Mouse (Mus musculus) large intestine, adult 2 months (tissue): ENCODE results near the gene Lmod2. TPM values are rescaled to one million over a fixed set of nuclear protein-coding genes. Genes with fewer than 3 reads are reported as not detected.

Experiments used
- DNase-seq: peaks from one replicate; pipeline ENCODE4 v3.0.0-alpha.2; 2012; ENCODE audit warnings: low read depth, low spot score
- WGBS: fragments of 180-500 bp; shearing (Covaris S2); methylation state at CpG from one replicate; pipeline ENCODE4 v1.1.7; 2018; 5-methylcytosine and 5-hydroxymethylcytosine counted together
- polyA plus RNA-seq: library from polyadenylated mRNA; depleted of rRNA; stranded (reverse); fragments of >200 nt; gene quantifications from 2 replicates; pipeline ENCODE4 v1.2.3, GENCODE M21; 2012

Lmod2 gene
- polyA plus RNA-seq, 1 experiment = not detected

- 84% methylated on average over 6 of the region's 6 CpGs for WGBS
- no peak for DNase-seq
Observed at GRCm38 (mm10) chr6:24600134-24600533, 2.6 kb downstream of the Lmod2 start.

GRCm38 (mm10) chr6:24600726-24601125 lies 3.2 kb downstream of the Lmod2 start:
- DNase-seq = no peak
- 76% methylated on average over 4 of the region's 4 CpGs for WGBS

GRCm38 (mm10) chr6:24601668-24602067 lies 4.1 kb downstream of the Lmod2 start:
- WGBS = 46% methylated on average over 1 of the region's 1 CpGs
- no peak for DNase-seq

GRCm38 (mm10) chr6:24602351-24602750 lies 4.8 kb downstream of the Lmod2 start:
- DNase-seq = no peak
- 81% methylated on average over 3 of the region's 3 CpGs for WGBS

- no peak for DNase-seq
- 77% methylated on average over 5 of the region's 5 CpGs for WGBS
Observed at GRCm38 (mm10) chr6:24602993-24603392, 5.4 kb downstream of the Lmod2 start.

GRCm38 (mm10) chr6:24604289-24604688 lies 6.7 kb downstream of the Lmod2 start:
- no peak for DNase-seq
- WGBS = 89% methylated on average over 7 of the region's 7 CpGs

- DNase-seq = no peak
- 92% methylated on average over 8 of the region's 8 CpGs for WGBS
Observed at GRCm38 (mm10) chr6:24605631-24606030, 8.1 kb downstream of the Lmod2 start.

- whole genome bisulfite sequencing = 70% methylated on average over 10 of the region's 10 CpGs
- DNase-seq = no peak
Observed at GRCm38 (mm10) chr6:24606512-24606911, 8.9 kb downstream of the Lmod2 start.

GRCm38 (mm10) chr6:24607531-24607930 lies 10.0 kb downstream of the Lmod2 start:
- WGBS = 64% methylated on average over 15 of the region's 15 CpGs
- no peak for DNase-seq

- no peak for DNase-seq
Observed at GRCm38 (mm10) chr6:24608129-24608528, 10.6 kb downstream of the Lmod2 start.

GRCm38 (mm10) chr6:24608682-24609081 lies 11.1 kb downstream of the Lmod2 start:
- no peak for DNase-seq
- 91% methylated on average over 3 of the region's 3 CpGs for WGBS

More at GRCm38 (mm10) chr6:24608129-24608528, 10.6 kb downstream of the Lmod2 start:
- WGBS = 77% methylated on average over 4 of the region's 4 CpGs

GRCm38 (mm10) chr6:24609531-24609930 lies 12.0 kb downstream of the Lmod2 start:
- WGBS = 52% methylated on average over 4 of the region's 4 CpGs
- DNase-seq = no peak

GRCm38 (mm10) chr6:24610358-24610757 lies 12.8 kb downstream of the Lmod2 start:
- 85% methylated on average over 4 of the region's 4 CpGs for WGBS
- DNase-seq = no peak

GRCm38 (mm10) chr6:24612074-24612755 lies 14.7 kb downstream of the Lmod2 start:
- WGBS = 71% methylated on average over 7 of the region's 7 CpGs
- no peak for DNase-seq

GRCm38 (mm10) chr6:24613346-24613745 lies 15.8 kb downstream of the Lmod2 start:
- no peak for DNase-seq
- WGBS = 96% methylated on average over 6 of the region's 6 CpGs

GRCm38 (mm10) chr6:24613918-24614317 lies 16.4 kb downstream of the Lmod2 start:
- DNase-seq = no peak
- WGBS = 91% methylated on average over 4 of the region's 4 CpGs

GRCm38 (mm10) chr6:24616746-24617145 lies 19.2 kb downstream of the Lmod2 start:
- DNase-seq = no peak
- 82% methylated on average over 4 of the region's 4 CpGs for WGBS

GRCm38 (mm10) chr6:24619285-24620045 lies 21.9 kb downstream of the Lmod2 start:
- no peak for DNase-seq
- 72% methylated on average over 6 of the region's 6 CpGs for WGBS

GRCm38 (mm10) chr6:24620936-24621335 lies 23.4 kb downstream of the Lmod2 start:
- no peak for DNase-seq
- 83% methylated on average over 2 of the region's 2 CpGs for whole genome bisulfite sequencing

- 47% methylated on average over 2 of the region's 2 CpGs for whole genome bisulfite sequencing
- peak; percentile 46 for DNase-seq
Observed at GRCm38 (mm10) chr6:24622098-24622497, 24.5 kb downstream of the Lmod2 start.

GRCm38 (mm10) chr6:24627586-24628030 lies 30.0 kb downstream of the Lmod2 start:
- peak; percentile 36 for DNase-seq
- WGBS = 60% methylated on average over 5 of the region's 5 CpGs
